Mouse (Mus musculus): ENCODE measurements around the gene Aida.
"Not testable (repeated sequence)": the region's sequence is repeated elsewhere in the genome, so short reads cannot be mapped to it uniquely, and the experiment has no call there.

Gene Aida

DNA sequence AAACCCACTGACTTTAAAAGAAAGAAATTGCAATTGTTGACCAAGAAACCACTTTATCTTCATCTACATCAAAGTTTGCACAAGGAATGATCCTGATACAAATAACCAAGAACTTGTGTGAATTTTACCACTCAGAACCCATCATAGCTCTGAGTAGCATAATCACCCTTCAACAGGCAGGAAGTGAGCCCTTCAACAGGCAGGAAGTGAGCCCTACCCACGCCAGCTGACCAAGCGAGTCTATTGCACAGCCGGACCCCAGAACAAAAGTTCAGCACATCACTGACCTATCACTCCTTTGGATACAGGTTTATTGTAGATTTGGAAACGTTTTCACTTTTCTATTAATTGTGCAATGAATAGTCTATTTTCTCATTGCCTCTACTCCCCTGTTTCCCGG is 26.1 kb downstream of the Aida start:
- DNase-seq: not testable (repeated sequence)

DNA sequence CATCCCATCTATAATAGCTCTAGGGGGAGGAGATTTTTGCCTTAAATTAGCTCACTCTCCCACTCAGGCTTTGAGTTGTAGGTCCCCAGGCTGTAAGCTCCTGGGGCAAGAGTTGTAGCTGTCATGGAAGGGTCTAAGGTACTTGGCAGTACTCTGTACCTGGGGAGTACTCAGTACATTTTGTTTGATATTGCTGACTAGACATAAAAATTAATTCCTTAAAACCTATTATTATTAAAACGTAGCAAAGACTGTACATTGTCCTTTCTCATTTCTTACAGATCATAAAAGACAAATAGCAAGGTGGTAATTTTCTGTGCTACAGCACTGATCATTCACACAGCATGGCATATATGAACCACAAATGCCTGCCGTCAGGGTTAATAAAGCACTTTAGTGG is 27.5 kb downstream of the Aida start:
- no peak for DNase-seq

GRCm38 (mm10) chr1:183324433-183324832 is 28.0 kb downstream of the Aida start:
- DNase-seq: no peak

- DNase-seq: no peak
Observed at GRCm38 (mm10) chr1:183327171-183327570, 30.8 kb downstream of the Aida start.

GRCm38 (mm10) chr1:183342902-183343301 is 46.5 kb downstream of the Aida start:
- not testable (repeated sequence) for DNase-seq

- peak; percentile 93 for DNase-seq
Observed at GRCm38 (mm10) chr1:183344886-183345816, 48.8 kb downstream of the Aida start.

DNA sequence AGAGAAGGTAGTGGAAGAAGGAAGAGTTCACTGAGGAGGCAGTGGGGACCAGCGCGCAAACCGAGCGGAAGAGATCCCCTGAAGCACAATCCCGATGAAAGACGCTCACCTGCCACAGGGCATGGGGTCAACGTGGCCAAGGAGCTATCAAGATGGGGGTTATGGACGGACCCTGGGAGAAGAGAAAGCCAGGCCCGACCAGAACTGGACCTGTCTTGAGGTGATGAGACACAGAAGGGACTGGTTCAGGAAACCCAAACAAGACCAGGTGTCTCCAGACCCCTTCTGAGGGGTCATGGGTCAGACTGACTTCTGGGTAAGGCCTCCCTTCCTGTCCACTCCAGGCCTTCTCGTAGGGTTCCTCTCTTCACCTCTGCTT is 49.4 kb downstream of the Aida start:
- no peak for DNase-seq

DNA sequence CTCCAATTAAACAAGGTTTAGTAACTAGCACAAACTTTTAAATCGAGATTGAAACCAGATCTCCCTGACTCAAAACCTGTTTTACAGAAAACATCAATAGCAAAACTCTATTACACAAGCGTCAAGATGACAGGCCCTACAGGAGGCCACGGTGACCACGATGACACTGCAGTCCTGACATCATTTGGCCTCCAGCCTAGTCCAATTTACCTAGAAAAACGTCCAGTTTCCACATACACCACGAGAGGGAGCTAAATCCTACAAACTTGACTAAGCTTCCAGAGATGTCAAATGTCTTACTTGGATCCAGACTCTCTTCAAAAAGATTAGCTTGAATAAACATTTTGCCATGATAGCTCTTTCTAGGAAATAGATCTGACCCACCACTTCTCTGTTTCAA is 53.5 kb downstream of the Aida start:
- peak; percentile 65 for DNase-seq

DNA sequence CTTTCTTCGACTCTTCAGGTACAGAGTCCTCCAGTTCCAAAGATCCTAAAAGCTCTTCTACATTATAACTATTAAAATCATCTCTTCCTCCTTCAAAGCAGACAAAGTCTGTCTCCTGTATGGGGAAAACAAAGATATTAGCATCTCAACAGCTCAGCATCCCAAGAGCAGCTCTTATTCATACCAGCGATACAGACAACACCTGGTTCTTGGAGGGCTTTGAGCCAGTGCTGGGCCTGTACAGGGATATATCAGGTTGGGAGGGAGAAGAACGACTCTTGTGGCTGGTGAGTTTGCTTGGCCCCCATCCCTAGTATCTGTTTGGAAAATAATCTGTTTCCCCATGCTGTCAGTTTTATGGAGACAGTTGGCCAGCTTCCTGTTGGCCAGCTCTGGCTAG is 62.5 kb downstream of the Aida start:
- no peak for DNase-seq

GRCm38 (mm10) chr1:183362301-183362700 is 65.9 kb downstream of the Aida start:
- no peak for DNase-seq

DNA sequence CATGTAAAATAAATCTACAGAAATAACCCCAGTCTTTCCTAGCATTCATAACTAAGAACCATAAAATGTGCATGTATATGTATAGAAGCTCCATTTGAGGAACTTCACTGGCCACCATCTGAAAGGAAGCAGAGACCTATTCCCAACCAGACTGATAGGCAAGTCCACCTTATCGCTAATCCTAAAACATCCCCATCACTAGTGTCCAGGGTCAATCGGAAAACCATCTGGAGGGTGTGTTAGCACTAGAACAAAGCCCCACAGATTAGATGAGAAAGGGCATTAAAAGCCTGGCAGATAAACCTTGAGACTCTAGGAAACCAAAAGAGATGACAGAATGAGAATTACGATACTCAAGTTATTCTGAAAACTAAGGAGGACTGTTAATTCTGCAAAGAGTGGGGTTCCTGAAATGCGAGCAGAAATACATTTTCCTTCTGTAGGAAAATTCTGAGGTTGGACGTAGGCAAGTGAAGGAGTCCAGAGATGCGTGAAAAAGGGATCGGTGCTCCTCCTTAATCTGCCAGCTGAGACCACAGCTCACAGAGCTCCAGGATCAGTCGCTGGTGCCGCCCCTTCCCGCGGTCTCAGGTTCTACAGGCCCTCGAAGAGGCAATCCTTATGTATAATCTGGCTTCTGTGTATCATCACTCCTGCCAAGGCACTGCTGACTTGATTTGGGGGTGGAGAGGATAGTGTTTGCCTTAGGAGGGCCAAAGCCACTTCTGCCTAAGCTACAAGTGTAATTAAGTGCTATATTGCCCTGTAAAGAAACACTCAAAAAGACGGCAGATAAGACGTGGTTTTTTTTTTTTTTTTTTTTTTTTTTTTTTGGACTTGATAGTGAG is 66.6 kb downstream of the Aida start:
- DNase-seq: no peak

DNA sequence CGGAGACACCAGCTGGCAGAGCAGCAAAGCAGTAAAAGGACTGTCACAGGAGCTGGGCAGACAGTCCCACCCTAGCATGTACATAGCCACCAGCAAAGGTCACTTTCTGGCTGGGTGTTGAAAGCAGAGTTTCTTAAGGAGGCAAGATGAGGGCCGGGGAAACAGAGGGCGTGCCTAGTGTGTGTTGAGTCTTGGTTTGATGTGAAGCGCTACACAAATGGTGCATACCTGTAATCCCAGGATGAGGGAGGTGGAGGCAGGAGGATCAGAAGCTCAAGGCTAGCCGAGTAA is 67.1 kb downstream of the Aida start:
- no peak for DNase-seq

DNA sequence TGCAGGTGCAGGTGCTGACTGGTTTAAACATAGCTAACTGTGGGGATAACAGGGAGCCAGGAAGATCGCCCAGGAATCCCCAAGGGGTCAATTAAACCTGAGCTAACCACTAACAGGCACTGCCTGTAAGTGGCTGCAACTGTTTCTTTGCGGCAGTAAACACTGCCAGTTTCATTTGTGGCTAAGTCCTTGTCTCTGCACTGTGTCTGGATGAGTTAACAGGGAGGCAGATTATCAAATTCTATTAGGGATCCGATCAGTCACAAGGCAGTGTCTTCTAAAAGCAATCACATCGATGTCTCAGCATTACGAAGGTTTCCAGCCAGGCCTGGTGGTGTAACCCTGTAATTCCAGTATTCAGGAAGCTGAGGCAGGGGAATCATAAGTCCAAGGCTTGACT is 70.0 kb downstream of the Aida start:
- no peak for DNase-seq

DNA sequence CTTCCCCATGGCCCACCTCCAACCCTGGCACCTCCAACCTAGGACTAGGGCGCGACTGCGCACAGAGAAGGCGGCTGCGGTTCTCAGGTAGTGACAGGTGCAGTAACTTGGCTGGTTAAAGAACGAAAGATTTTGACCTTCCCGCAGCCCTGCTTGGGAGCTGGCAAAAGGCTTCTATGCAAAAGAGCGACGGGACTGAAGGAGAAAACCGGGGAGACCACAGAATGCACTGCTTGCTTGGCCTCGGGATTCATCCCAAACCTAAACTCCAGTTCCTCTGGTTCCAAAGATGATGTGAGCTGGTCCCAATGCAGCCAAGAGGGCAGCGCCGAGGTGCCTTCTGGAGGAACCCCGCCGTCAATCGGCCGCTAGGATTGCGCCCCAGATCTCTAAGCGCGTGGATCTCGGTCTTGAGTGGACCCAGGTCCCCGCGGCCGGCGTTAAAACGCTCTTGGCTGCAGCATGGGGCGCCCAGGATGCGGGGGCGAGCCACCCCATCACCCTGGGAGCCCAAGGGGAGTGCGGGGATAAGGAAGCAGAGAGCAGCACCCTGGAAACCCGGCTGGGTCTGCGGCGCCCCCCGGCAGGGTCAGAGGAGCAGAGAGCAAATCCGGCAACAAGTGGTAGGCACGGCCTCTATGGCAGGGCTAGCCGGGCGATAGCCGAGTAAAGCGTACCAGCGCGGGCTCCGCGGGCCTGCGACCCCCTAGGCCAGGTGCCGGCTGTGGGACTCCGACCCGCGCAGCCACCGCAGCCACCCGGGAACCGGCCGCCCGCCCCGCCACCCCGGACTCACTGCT is 72.4 kb downstream of the Aida start:
- DNase-seq: peak; percentile 16

- peak; percentile 96 for DNase-seq
Observed at GRCm38 (mm10) chr1:183369427-183370014, 73.1 kb downstream of the Aida start, which contains the start of gene Mia3. Mia3 (minus strand) TSS chr1:183369553.

GRCm38 (mm10) chr1:183374728-183375127 is 78.3 kb downstream of the Aida start:
- no peak for DNase-seq

All from kidney, postnatal 14 days (tissue).